Mouse (Mus musculus) CH12.LX (cell line): ENCODE measurements around the gene Uba2. TPM values are rescaled to one million over a fixed set of nuclear protein-coding genes. Genes with fewer than 3 reads are reported as not detected.

ENCODE experiments used
- DNase-seq: peaks from one replicate; pipeline ENCODE4 v3.0.0-alpha.2; 2013; ENCODE audit errors: extremely low read depth
- H3K27ac ChIP-seq: 2 replicates; pipeline ENCODE4 v1.5.1; 2012; ENCODE audit warnings: low read depth, mild to moderate bottlenecking, control low read depth, moderate library complexity; ENCODE audit not compliant: insufficient read depth
- H3K27me3 ChIP-seq: replicated peaks from 2 replicates; pipeline ENCODE3; 2012; ENCODE audit warnings: inconsistent platforms
- H3K36me3 ChIP-seq, 2 experiments: replicated peaks in 1 of 2; 2 replicates each; pipeline versions ENCODE3 to v1.6.1; 2012; ENCODE audit warnings: inconsistent platforms in 1 of 2, low read length in 1 of 2, mild to moderate bottlenecking in 1 of 2, mixed read lengths in 1 of 2, moderate library complexity in 1 of 2; ENCODE audit not compliant: control insufficient read depth in 1 of 2, insufficient read depth in 1 of 2
- H3K4me1 ChIP-seq, 2 experiments: 2 replicates each; pipeline ENCODE4 v1.6.1; 2012; ENCODE audit warnings: inconsistent platforms in 1 of 2, moderate library complexity in 1 of 2; ENCODE audit not compliant: insufficient read depth in 2 of 2, control insufficient read depth in 1 of 2
- H3K4me2 ChIP-seq: 2 replicates; pipeline ENCODE4 v1.6.1; 2012; ENCODE audit warnings: low read depth, mild to moderate bottlenecking, control low read depth; ENCODE audit not compliant: poor library complexity, insufficient read depth, severe bottlenecking
- H3K4me3 ChIP-seq, 3 experiments: fragments of 150-350 bp in 1 of 3; sonication (generic) in 1 of 3; replicated peaks in 1 of 3; 2 replicates each; pipeline versions ENCODE3 to v1.5.1; 2011 to 2012; ENCODE audit warnings: low read depth in 2 of 3, low read length in 2 of 3, mild to moderate bottlenecking in 2 of 3, moderate library complexity in 2 of 3, control low read depth in 1 of 3, improper control_type of control experiment in 1 of 3, inconsistent platforms in 1 of 3, mixed read lengths in 1 of 3; ENCODE audit not compliant: poor library complexity in 1 of 3
- H3K79me2 ChIP-seq: replicated peaks from 2 replicates; pipeline ENCODE4 v1.6.1; 2012; ENCODE audit warnings: mild to moderate bottlenecking, moderate library complexity; ENCODE audit not compliant: control insufficient read depth, poor library complexity, insufficient read depth, severe bottlenecking; ENCODE audit errors: extremely low read depth
- H3K9ac ChIP-seq: 2 replicates; pipeline ENCODE4 v1.6.1; 2012; ENCODE audit warnings: low read depth, mild to moderate bottlenecking, control low read depth, moderate library complexity; ENCODE audit not compliant: insufficient read depth
- H3K9me3 ChIP-seq: replicated peaks from 2 replicates; pipeline ENCODE3; 2012; ENCODE audit warnings: low read length, inconsistent platforms, mixed read lengths
- CHD1 ChIP-seq: IDR thresholded peaks from 2 replicates; pipeline ENCODE4 v1.6.1; 2012; ENCODE audit warnings: low read depth, low read length, improper control_type of control experiment, inconsistent platforms
- E2F4 ChIP-seq: IDR thresholded peaks from 2 replicates; pipeline ENCODE4 v1.6.1; 2011; ENCODE audit warnings: low read depth, low read length, improper control_type of control experiment; ENCODE audit not compliant: insufficient replicate concordance
- ELF1 ChIP-seq: IDR thresholded peaks from 2 replicates; pipeline ENCODE4 v1.6.1; 2014; ENCODE audit warnings: low read depth, mild to moderate bottlenecking, inconsistent platforms, low read length, improper control_type of control experiment
- ETS1 ChIP-seq: conservative IDR thresholded peaks from 2 replicates; pipeline ENCODE4 v1.6.1; 2012; ENCODE audit warnings: low read depth, mild to moderate bottlenecking, inconsistent platforms, low read length, improper control_type of control experiment, moderate library complexity
- HCFC1 ChIP-seq: IDR thresholded peaks from 2 replicates; pipeline ENCODE4 v1.6.1; 2012; ENCODE audit warnings: low read depth, mild to moderate bottlenecking, inconsistent platforms, low read length, improper control_type of control experiment
- IRF4 ChIP-seq: IDR thresholded peaks from 2 replicates; pipeline ENCODE4 v1.6.1; 2014; ENCODE audit warnings: low read depth, mild to moderate bottlenecking, inconsistent platforms, low read length, improper control_type of control experiment
- JUN ChIP-seq: IDR thresholded peaks from 2 replicates; pipeline ENCODE4 v1.6.1; 2011; ENCODE audit warnings: low read depth, mild to moderate bottlenecking, low read length, improper control_type of control experiment, moderate library complexity; ENCODE audit not compliant: insufficient read depth
- KAT2A ChIP-seq: IDR thresholded peaks from 2 replicates; pipeline ENCODE4 v1.6.1; 2012; ENCODE audit warnings: low read length, improper control_type of control experiment, inconsistent platforms; ENCODE audit not compliant: insufficient replicate concordance
- MAFK ChIP-seq: IDR thresholded peaks from 2 replicates; pipeline ENCODE4 v1.6.1; 2011; ENCODE audit warnings: low read length, improper control_type of control experiment; ENCODE audit not compliant: insufficient replicate concordance
- MAX ChIP-seq: IDR thresholded peaks from 2 replicates; pipeline ENCODE4 v1.6.1; 2011; ENCODE audit warnings: low read length, improper control_type of control experiment
- MEF2A ChIP-seq: IDR thresholded peaks from 2 replicates; pipeline ENCODE4 v1.6.1; 2014; ENCODE audit warnings: low read depth, mild to moderate bottlenecking, inconsistent platforms, low read length, improper control_type of control experiment, borderline replicate concordance
- MYC ChIP-seq: IDR thresholded peaks from 2 replicates; pipeline ENCODE4 v1.6.1; 2011; ENCODE audit warnings: low read depth, mild to moderate bottlenecking, improper control_type of control experiment, low read length
- NRF1 ChIP-seq: IDR thresholded peaks from 2 replicates; pipeline ENCODE4 v1.6.1; 2014; ENCODE audit warnings: low read depth, mild to moderate bottlenecking, inconsistent platforms, low read length, improper control_type of control experiment, moderate library complexity
- POLR2AphosphoS2 ChIP-seq: IDR thresholded peaks from 2 replicates; pipeline ENCODE4 v1.6.1; 2011; ENCODE audit warnings: low read depth, low read length, improper control_type of control experiment
- RCOR1 ChIP-seq: conservative IDR thresholded peaks from 2 replicates; pipeline ENCODE4 v1.6.1; 2012; ENCODE audit warnings: low read depth, mild to moderate bottlenecking, inconsistent platforms, low read length, improper control_type of control experiment
- SIN3A ChIP-seq: IDR thresholded peaks from 2 replicates; pipeline ENCODE4 v1.6.1; 2012; ENCODE audit warnings: low read length, improper control_type of control experiment, inconsistent platforms
- TCF12 ChIP-seq: IDR thresholded peaks from 2 replicates; pipeline ENCODE4 v1.6.1; 2014; ENCODE audit warnings: low read depth, mild to moderate bottlenecking, inconsistent platforms, low read length, improper control_type of control experiment
- UBTF ChIP-seq: IDR thresholded peaks from 2 replicates; pipeline ENCODE4 v1.6.1; 2012; ENCODE audit warnings: low read depth, mild to moderate bottlenecking, inconsistent platforms, low read length, improper control_type of control experiment, moderate library complexity
- ZC3H11A ChIP-seq: IDR thresholded peaks from 2 replicates; pipeline ENCODE4 v1.6.1; 2012; ENCODE audit warnings: low read depth, mild to moderate bottlenecking, inconsistent platforms, low read length, improper control_type of control experiment
- ZKSCAN1 ChIP-seq: IDR thresholded peaks from 2 replicates; pipeline ENCODE4 v1.6.1; 2012; ENCODE audit warnings: low read depth, inconsistent platforms, low read length, improper control_type of control experiment, borderline replicate concordance
- ZNF384 ChIP-seq: IDR thresholded peaks from 2 replicates; pipeline ENCODE4 v1.6.1; 2012; ENCODE audit warnings: low read depth, low read length, improper control_type of control experiment, inconsistent platforms
- dilution Hi-C: fragments of 300-500 bp; cut with MboI; formaldehyde crosslinking; loops from 2 replicates; pipeline ENCODE4 v1.14.3; 2020; ENCODE audit warnings: low sequenced_read_pairs; ENCODE audit not compliant: extremely low pct_unique_long_range_greater_than_20kb, extremely low pct_ligation_motif_present
- in situ Hi-C: fragments of 300-500 bp; cut with MboI; formaldehyde crosslinking; loops from 3 replicates; pipeline ENCODE4 v1.14.3; 2019; ENCODE audit warnings: low sequenced_read_pairs, low pct_ligation_motif_present, low pct_unique_long_range_greater_than_20kb, mixed read lengths
- polyA plus RNA-seq: library from polyadenylated mRNA; unstranded; fragments of >175 nt; gene quantifications from 2 replicates; pipeline ENCODE4 v1.2.1, GENCODE M21; 2012; ENCODE audit warnings: low read depth; ENCODE audit not compliant: insufficient read length
- total RNA-seq, 2 experiments: library from RNA; depleted of rRNA; stranded (reverse); fragments of 300-350 nt in 1 of 2; fragments of >200 nt in 1 of 2; gene quantifications; 2 replicates each; pipeline ENCODE4 v1.2.3; 2012 to 2014

Gene Uba2
- total and polyA plus RNA-seq, 3 experiments: 161 to 341 (median 180) TPM

GRCm38 (mm10) chr7:34159167-34159566, 10.2 kb downstream of the Uba2 start:
- H3K4me3 ChIP-seq: no peak overlapping the region
- H3K27ac ChIP-seq: no peak overlapping the region
- no peaks in the 10 kb centered on the region for H3K27me3 ChIP-seq
- dilution Hi-C loops (no loop called here), in situ Hi-C loops (no loop called here)
- no peaks in the 10 kb centered on the region for H3K9me3 ChIP-seq
- peaks cover 4% of the 10 kb centered on the region; the same call in 1 of the 2 replicates for H3K79me2 ChIP-seq
- no peak overlapping the region for H3K4me2 ChIP-seq
- H3K36me3 ChIP-seq: peaks cover 76 to 90% of the 10 kb centered on the region in 2 experiments
- H3K4me1 ChIP-seq: no peaks in the 10 kb centered on the region
- DNase-seq: no peak
- TF ChIP-seq HCFC1 (no peak), ELF1 (no peak), E2F4 (no peak), IRF4 (no peak), JUN (no peak), RCOR1 (no peak), ZKSCAN1 (no peak)
- no peak overlapping the region for H3K9ac ChIP-seq

GRCm38 (mm10) chr7:34157994-34158393, 11.4 kb downstream of the Uba2 start:
- Histone ChIP-seq H3K27ac (no peak overlapping the region), H3K4me2 (no peak overlapping the region), H3K9ac (no peak overlapping the region), H3K4me3 (no peak overlapping the region), H3K4me1 (no peaks in the 10 kb centered on the region), H3K36me3 (peaks cover 74 to 91% of the 10 kb centered on the region in 2 experiments), H3K79me2 (0 out of 2 replicates have a peak, but pooled peaks cover 5% of the 10 kb centered on the region), H3K9me3 (no peaks in the 10 kb centered on the region), H3K27me3 (no peaks in the 10 kb centered on the region)
- no peak for DNase-seq
- no peak for TF ChIP-seq ZC3H11A
- no peak for TF ChIP-seq ZKSCAN1
- no peak for TF ChIP-seq CHD1
- no peak for TF ChIP-seq POLR2AphosphoS2
- TF ChIP-seq MAX: no peak
- no peak for TF ChIP-seq UBTF
- no peak for TF ChIP-seq NRF1
- TF ChIP-seq MYC: no peak
- TF ChIP-seq TCF12: no peak
- no peak for TF ChIP-seq MEF2A
- TF ChIP-seq SIN3A: no peak
- no peak for TF ChIP-seq RCOR1
- TF ChIP-seq KAT2A: no peak
- no peak for TF ChIP-seq MAFK
- no peak for TF ChIP-seq IRF4
- TF ChIP-seq ZNF384: no peak
- no peak for TF ChIP-seq ETS1
- dilution Hi-C loops: no loop called here
- in situ Hi-C loops: no loop called here
